Mouse (Mus musculus): Measurements from ENCODE around the gene Abcg3.
"Not testable (repeated sequence)": the region's sequence is repeated elsewhere in the genome, so short reads cannot be mapped to it uniquely, and the experiment has no call there.

Gene Abcg3

DNA sequence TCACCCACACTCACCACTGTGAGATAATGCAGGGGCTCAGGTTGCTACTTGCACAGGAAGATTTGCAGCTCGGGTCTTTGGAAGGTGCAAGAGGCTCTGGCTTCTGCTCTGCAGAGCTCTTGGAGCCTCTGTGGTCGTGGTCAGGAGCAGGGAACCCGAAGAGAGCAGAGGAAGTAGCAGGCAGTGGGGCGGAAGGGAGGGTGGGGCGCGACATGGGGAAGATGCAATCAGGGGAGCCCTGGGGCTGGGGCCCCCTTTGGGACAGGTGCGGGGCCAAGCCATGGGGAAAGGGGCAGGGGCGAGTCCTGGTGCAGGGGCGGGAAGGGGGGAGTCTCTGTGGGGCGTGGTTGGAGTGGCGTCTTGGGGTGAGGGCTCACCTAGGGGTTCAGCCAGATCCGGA lies at the start of gene Abcg3:
Gene Abcg3, minus strand, starts transcription at position 184 of the 400 bp plus-strand sequence.
- no peak for DNase-seq

DNA sequence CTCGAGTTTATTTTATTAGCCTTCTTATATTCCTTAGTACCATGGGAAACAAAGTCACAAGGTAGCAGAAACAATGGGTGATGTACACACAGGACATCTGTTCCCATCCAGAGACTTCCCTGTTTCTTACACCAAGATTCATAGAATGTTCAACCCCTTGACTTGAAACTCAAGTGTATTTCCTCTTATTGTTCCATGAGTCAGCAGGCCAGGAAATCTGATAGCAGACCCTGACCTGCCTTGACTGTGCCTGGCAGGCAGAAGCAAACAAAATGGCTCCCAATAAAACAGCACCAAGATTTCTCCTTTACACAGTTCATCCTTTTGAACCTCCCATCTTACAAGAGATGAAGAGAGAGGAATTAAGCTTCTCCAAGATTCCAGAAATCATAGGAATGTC lies 30.0 kb upstream of the Abcg3 start:
- no peak for DNase-seq

DNA sequence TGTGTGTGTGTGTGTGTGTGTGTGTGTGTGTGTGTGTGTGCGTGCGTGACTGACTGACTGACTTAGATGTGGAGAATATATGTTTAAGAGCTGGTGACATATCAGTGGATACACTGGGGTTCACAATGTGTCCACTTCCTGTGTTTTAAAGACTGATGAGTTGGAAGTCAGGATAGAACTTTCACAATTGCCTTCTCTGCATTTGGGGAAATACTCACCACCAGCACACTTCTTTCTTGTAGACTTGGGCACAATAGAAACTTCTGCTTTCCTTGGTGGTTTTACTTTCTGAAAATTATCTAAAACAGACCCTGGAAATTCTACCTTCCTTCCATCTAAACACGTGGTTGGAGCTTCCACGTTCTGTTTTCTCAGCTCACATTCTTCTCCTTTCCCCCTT lies 29.1 kb upstream of the Abcg3 start:
- no peak for DNase-seq

DNA sequence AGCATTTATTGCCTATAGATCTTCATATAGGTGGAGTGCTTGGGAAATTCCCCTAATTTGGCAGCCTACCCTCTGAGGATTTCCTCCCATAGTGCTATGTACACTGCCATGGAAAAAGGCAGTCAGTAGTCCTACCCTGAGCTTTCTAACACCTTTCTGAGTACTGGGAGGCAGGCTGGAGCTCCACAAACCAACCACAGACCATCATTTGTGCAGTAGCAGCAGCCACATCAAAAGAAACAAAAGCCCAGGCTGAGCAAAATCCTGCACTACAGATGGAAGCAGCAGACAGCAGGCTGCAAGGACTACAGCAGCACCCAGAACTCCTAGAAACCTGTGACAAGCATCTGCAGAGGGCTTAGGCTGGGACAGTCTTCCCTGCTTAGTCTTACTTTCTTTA lies 27.9 kb upstream of the Abcg3 start:
- no peak for DNase-seq

DNA sequence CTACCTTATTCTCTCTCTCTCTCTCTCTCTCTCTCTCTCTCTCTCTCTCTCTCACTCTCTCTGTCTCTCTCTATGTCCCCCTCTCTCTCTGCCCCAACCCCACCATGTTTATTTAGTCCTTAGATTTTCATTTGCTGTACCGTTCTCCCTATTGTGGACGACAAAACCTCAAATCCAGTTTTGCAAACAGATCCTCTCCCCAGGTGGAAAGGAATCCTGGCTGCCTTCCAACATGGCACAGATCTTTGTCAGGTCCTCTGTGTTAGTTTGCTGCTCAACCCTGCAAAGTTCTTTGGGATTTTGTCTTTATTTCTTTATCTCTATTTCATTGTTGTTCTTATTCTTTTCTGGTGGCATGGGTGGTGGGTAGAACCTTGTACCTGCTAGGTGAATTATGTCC lies 6.9 kb upstream of the Abcg3 start:
- no peak for DNase-seq

DNA sequence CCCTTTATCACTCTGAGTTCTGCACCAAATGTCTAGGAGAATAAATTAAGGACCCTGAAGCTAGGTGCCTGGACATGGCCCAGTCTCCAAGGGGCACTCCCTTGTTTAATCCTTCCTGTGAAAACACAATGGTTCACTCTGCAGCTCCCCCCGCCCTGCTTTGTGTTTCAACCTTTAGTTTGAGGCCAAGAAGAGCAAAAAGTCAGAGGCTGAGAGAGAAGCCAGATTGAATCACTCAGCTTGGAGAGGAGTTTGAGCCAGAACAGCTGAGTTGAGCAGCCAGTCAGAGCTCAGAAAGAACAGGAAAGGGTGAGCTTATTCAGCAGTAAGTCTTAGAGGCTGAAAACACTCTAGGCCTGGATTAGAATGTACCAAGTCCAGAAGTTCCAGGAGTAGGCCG lies 5.5 kb upstream of the Abcg3 start:
- DNase-seq, result peak; percentile 14

GRCm38 (mm10) chr5:104986706-104987105 lies 4.2 kb upstream of the Abcg3 start:
- peak; percentile 73 for DNase-seq

- DNase-seq, result no peak
These were observed 3.4 kb downstream of the Abcg3 start for GRCm38 (mm10) chr5:104979040-104979513.

DNA sequence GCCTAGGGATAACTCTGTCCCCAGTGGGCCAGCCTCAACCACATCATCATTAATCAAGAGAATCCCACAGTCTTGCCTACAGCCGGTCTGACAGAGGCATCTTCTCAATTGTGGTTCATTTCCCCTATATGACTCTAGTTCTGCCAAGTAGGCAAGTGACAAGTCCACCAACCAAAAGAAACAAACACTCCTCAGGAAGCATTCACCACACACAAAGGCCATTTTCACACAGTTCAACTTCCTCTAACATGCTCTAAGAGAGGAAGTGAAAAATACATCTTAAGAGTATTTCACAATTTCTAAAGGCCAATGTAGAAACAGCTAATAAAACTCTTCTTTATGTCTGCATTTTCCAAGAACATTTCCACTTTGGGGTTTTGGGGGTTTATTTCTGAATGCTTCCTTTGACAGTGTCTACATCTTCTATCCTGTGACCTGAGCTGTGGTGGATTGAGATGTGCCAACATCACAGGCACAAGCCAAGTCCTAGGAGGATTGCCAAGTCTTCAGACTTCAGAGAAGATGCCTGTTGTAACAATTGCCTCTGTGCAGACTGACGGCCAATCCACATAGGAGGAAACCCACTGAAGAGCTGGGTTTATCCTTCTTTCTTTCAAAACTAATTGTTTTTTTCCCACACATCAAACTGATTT lies 24.3 kb downstream of the Abcg3 start:
- DNase-seq, result peak; percentile 7

GRCm38 (mm10) chr5:104955208-104955607 lies 27.3 kb downstream of the Abcg3 start:
- DNase-seq, result no peak

GRCm38 (mm10) chr5:104946951-104947350 lies 35.6 kb downstream of the Abcg3 start:
- no peak for DNase-seq

- DNase-seq, result no peak
These were observed 48.4 kb downstream of the Abcg3 start for GRCm38 (mm10) chr5:104934148-104934547.

DNA sequence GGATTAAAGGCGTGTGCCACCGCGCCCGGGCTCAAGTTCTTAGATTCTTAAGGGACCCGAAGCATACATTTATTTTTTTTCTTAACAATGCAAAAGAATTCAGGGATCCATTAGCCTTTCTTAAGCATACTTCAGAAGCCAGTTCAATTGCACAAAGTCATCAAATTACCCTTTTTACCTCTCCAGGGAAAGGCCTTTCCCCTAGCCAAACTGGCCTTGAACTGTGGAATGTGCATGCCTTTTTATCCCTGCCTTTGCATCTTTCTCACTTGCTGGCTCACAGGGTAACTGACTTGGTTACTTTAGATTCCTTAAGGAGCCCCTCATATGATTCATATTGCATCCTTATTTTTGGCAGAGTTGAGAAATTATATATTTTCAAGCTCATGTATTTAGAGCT lies 76.0 kb downstream of the Abcg3 start:
- not testable (repeated sequence) for DNase-seq

Measured in kidney, adult 9 months (tissue).